Comparison of ENCODE assay signal across 8 mouse cellular contexts in the genomic region with DNA sequence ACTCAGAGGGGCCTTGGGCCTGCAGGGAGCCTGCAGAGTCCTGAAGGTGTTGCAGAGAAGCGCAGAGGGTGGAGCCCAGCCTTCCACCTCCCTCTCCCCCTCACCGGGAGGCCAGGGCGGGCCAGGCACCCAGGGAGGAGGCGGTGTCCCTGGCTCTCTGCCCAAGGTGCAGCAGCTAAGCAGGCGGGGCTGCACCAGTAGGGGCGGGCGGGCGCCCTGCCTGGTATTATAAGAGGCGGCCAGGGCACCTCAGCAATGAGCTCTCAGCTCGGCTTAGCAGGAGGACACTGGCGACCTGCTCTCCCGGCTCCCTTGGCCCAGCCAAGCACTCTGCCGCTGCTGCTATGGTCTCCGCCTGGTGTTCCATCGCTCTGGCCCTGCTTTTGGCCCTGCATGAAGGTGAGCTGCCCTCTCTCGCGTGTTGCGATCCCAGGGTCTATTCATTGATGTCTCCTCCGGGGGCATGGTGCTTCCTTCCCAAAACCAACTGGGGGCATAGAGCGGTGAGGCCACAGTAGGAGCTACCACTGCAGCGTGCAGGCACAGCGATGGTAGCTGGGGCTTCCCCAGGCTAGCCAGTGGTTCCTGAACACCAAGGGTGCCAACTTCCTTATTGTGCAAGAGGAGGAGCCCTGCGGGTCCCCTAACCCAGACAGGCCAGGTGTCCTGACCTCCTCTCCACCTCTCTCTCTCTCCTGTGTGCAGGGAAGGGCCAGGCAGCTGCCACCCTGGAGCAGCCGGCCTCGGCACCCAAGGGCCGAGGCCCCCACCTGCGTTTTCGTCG. TPM values are rescaled to one million over a fixed set of nuclear protein-coding genes. Genes with fewer than 3 reads are reported as not detected.
DNase-seq lines count a peak whose midpoint lies in the region; ATAC-seq and TF ChIP-seq lines count a peak whose summit lies in the region.

A gene (plus strand): TSS at position 41 of the 784 bp plus-strand sequence.

- peaks cover 21% of the 10 kb centered on the region for H3K4me1 ChIP-seq in forebrain, embryonic 14.5 days (ENCODE audit: control insufficient read depth, insufficient read depth, low read length)
- peaks cover 3% of the 10 kb centered on the region; the same call in 1 of the 2 replicates for H3K4me1 ChIP-seq in forebrain, postnatal 0 days (ENCODE audit: insufficient read depth)
- H3K4me1 ChIP-seq in heart, postnatal 0 days (ENCODE audit: control insufficient read depth, insufficient read depth): peaks cover 26% of the 10 kb centered on the region
- H3K4me1 ChIP-seq in limb, embryonic 13.5 days: peaks cover 37% of the 10 kb centered on the region

- no peaks in the 10 kb centered on the region for H3K36me3 ChIP-seq in forebrain, embryonic 14.5 days (ENCODE audit: control insufficient read depth, insufficient read depth, low read length)
- no peaks in the 10 kb centered on the region for H3K36me3 ChIP-seq in forebrain, postnatal 0 days (ENCODE audit: insufficient read depth)
- no peaks in the 10 kb centered on the region for H3K36me3 ChIP-seq in heart, postnatal 0 days (replicated peaks; ENCODE audit: control insufficient read depth, insufficient read depth, low read length)
- H3K36me3 ChIP-seq in limb, embryonic 13.5 days: no peaks in the 10 kb centered on the region

- H3K27ac ChIP-seq in forebrain, embryonic 14.5 days (ENCODE audit: low read depth, low read length): no peak within 1 kb of the TSS
- H3K27ac ChIP-seq in forebrain, postnatal 0 days (ENCODE audit: low read depth, low read length): no peak within 1 kb of the TSS
- no peak within 1 kb of the TSS for H3K27ac ChIP-seq in heart, postnatal 0 days (ENCODE audit: low read depth)
- H3K27ac ChIP-seq in limb, embryonic 13.5 days: no peak within 1 kb of the TSS

- WGBS in forebrain, embryonic 14.5 days: 37% methylated on average over 29 of the region's 29 CpGs
- WGBS in forebrain, postnatal 0 days: 41% methylated on average over 24 of the region's 29 CpGs
- WGBS in heart, postnatal 0 days: 46% methylated on average over 25 of the region's 29 CpGs
- WGBS in limb, embryonic 13.5 days: 39% methylated on average over 29 of the region's 29 CpGs

- peak; percentile 52 for DNase-seq in forebrain, embryonic 14.5 days (ENCODE audit: low spot score)
- no peak for DNase-seq in forebrain, postnatal 0 days
- DNase-seq in adrenal gland, postnatal 36 days: peak; percentile 89 to 92
- peak; percentile 81 for DNase-seq in heart, postnatal 0 days (ENCODE audit: low spot score)
- DNase-seq in ovary, postnatal 36 days (ENCODE audit: low spot score): peak; percentile 90
- DNase-seq in spleen, adult 12 weeks (ENCODE audit: low spot score): no peak
- DNase-seq in layer of hippocampus, adult 8-10 months (ENCODE audit: low spot score in 2 of 2): no peak

- no peak for TF ChIP-seq EP300 in heart, postnatal 0 days (IDR thresholded peaks at IDR 0.05; ENCODE audit: low read depth)

- H3K9me3 ChIP-seq in forebrain, embryonic 14.5 days (replicated peaks; ENCODE audit: control insufficient read depth, low read length): no peaks in the 10 kb centered on the region
- H3K9me3 ChIP-seq in forebrain, postnatal 0 days (ENCODE audit: low read length): no peaks in the 10 kb centered on the region
- no peaks in the 10 kb centered on the region for H3K9me3 ChIP-seq in heart, postnatal 0 days (replicated peaks; ENCODE audit: control insufficient read depth, low read length)
- H3K9me3 ChIP-seq in limb, embryonic 13.5 days: no peaks in the 10 kb centered on the region

- H3K9ac ChIP-seq in forebrain, embryonic 14.5 days (ENCODE audit: low read length): 0 out of 2 replicates have a peak within 1 kb of the TSS, but pooled peaks have one; percentile 8
- H3K9ac ChIP-seq in forebrain, postnatal 0 days: no peak within 1 kb of the TSS
- no peak within 1 kb of the TSS for H3K9ac ChIP-seq in heart, postnatal 0 days (replicated peaks; ENCODE audit: low read depth, low read length)
- H3K9ac ChIP-seq in limb, embryonic 13.5 days: 0 out of 2 replicates have a peak within 1 kb of the TSS, but pooled peaks have one; percentile 35

- no peak within 1 kb of the TSS for H3K4me2 ChIP-seq in forebrain, embryonic 14.5 days (ENCODE audit: low read length)
- H3K4me2 ChIP-seq in forebrain, postnatal 0 days (ENCODE audit: low read depth): no peak within 1 kb of the TSS
- H3K4me2 ChIP-seq in heart, postnatal 0 days (ENCODE audit: low read depth, low read length): peak within 1 kb of the TSS; percentile 46
- H3K4me2 ChIP-seq in limb, embryonic 13.5 days (replicated peaks): peak within 1 kb of the TSS; percentile 45

- H3K27me3 ChIP-seq in forebrain, embryonic 14.5 days (replicated peaks; ENCODE audit: control insufficient read depth, insufficient read depth, low read length): no peaks in the 10 kb centered on the region
- no peaks in the 10 kb centered on the region for H3K27me3 ChIP-seq in forebrain, postnatal 0 days (ENCODE audit: insufficient read depth, low read length)
- H3K27me3 ChIP-seq in heart, postnatal 0 days (ENCODE audit: control insufficient read depth, insufficient read depth, low read length): no peaks in the 10 kb centered on the region; the same call in 1 of the 2 replicates
- H3K27me3 ChIP-seq in limb, embryonic 13.5 days: peaks cover 10% of the 10 kb centered on the region

- peak; percentile 49; the same call in 1 of the 2 replicates for ATAC-seq in forebrain, embryonic 14.5 days
- no peak for ATAC-seq in forebrain, postnatal 0 days
- peak; percentile 83 for ATAC-seq in heart, postnatal 0 days (ENCODE audit: insufficient read depth, low read depth)
- ATAC-seq in limb, embryonic 13.5 days (ENCODE audit: low FRiP score, low read depth): 0 out of 2 replicates have a peak, but pooled peaks have one; percentile 17

- no peak for TF ChIP-seq CTCF in forebrain, postnatal 0 days (IDR thresholded peaks at IDR 0.05; ENCODE audit: low read depth)
- peak; percentile 17; the same call in 1 of the 2 replicates for TF ChIP-seq CTCF in heart, postnatal 0 days (IDR thresholded peaks at IDR 0.05; ENCODE audit: low read depth)

- no peak within 1 kb of the TSS for H3K4me3 ChIP-seq in forebrain, embryonic 14.5 days (ENCODE audit: low read depth, low read length)
- H3K4me3 ChIP-seq in forebrain, postnatal 0 days (ENCODE audit: low read depth, low read length): no peak within 1 kb of the TSS
- 0 out of 2 replicates have a peak within 1 kb of the TSS, but pooled peaks have one; percentile 17 for H3K4me3 ChIP-seq in heart, postnatal 0 days (ENCODE audit: low read depth, low read length)
- peak within 1 kb of the TSS; percentile 12 for H3K4me3 ChIP-seq in limb, embryonic 13.5 days

RNA-seq across cellular contexts. Expression of the gene that starts here (rescaled TPM):
- 0.20 and 0.30 TPM in 2 replicates for polyA plus RNA-seq in forebrain, embryonic 14.5 days (2014; fragmentation: Nextera tagmentation; extraction: Ambion mirVana)
- total RNA-seq in forebrain, postnatal 0 days (2014; rRNA removed): not detected in 2 replicates
- 0.13 TPM in 1 of 2 replicates, not detected in the other for polyA plus RNA-seq in forebrain, postnatal 0 days (2015; fragmentation: Nextera tagmentation; extraction: Ambion mirVana)
- total RNA-seq in adrenal gland, postnatal 36 days (2021): not detected
- total RNA-seq in heart, postnatal 0 days (2014; rRNA removed; ENCODE audit: low replicate concordance): 1.5 TPM in 1 of 2 replicates, not detected in the other
- polyA plus RNA-seq in heart, postnatal 0 days (2015; fragmentation: Nextera tagmentation; extraction: Ambion mirVana): 0.10 and 0.20 TPM in 2 replicates
- polyA plus RNA-seq in limb, embryonic 13.5 days (2015; fragmentation: Nextera tagmentation; extraction: Ambion mirVana): 1.1 and 1.2 TPM in 2 replicates
- total RNA-seq in layer of hippocampus, adult 8-10 months (2022): not detected

Comparison
In these comparisons a context has a peak if more than half of its experiments do, and no peak if none do; other contexts are left out.
1. Peak in DNase-seq, ATAC-seq and H3K9ac ChIP-seq in forebrain, embryonic 14.5 days; RNA of the gene not detected or under 1 TPM.
2. Peak in DNase-seq in adrenal gland, postnatal 36 days; RNA of the gene not detected or under 1 TPM.
3. DNase-seq: peak in heart, postnatal 0 days (single experiment) and ovary, postnatal 36 days (single experiment); none in forebrain, postnatal 0 days (single experiment), spleen, adult 12 weeks (single experiment) and layer of hippocampus, adult 8-10 months (0 of 2).
4. H3K4me2 ChIP-seq: peak in heart, postnatal 0 days (single experiment) and limb, embryonic 13.5 days (single experiment); none in forebrain, embryonic 14.5 days (single experiment) and forebrain, postnatal 0 days (single experiment).
5. H3K4me3 ChIP-seq: peak in heart, postnatal 0 days (single experiment) and limb, embryonic 13.5 days (single experiment); none in forebrain, embryonic 14.5 days (single experiment) and forebrain, postnatal 0 days (single experiment).